Mouse (Mus musculus): ENCODE data around the gene Zbtb9.
"Not testable (repeated sequence)": the region's sequence is repeated elsewhere in the genome, so short reads cannot be mapped to it uniquely, and the experiment has no call there.

Gene Zbtb9

DNA sequence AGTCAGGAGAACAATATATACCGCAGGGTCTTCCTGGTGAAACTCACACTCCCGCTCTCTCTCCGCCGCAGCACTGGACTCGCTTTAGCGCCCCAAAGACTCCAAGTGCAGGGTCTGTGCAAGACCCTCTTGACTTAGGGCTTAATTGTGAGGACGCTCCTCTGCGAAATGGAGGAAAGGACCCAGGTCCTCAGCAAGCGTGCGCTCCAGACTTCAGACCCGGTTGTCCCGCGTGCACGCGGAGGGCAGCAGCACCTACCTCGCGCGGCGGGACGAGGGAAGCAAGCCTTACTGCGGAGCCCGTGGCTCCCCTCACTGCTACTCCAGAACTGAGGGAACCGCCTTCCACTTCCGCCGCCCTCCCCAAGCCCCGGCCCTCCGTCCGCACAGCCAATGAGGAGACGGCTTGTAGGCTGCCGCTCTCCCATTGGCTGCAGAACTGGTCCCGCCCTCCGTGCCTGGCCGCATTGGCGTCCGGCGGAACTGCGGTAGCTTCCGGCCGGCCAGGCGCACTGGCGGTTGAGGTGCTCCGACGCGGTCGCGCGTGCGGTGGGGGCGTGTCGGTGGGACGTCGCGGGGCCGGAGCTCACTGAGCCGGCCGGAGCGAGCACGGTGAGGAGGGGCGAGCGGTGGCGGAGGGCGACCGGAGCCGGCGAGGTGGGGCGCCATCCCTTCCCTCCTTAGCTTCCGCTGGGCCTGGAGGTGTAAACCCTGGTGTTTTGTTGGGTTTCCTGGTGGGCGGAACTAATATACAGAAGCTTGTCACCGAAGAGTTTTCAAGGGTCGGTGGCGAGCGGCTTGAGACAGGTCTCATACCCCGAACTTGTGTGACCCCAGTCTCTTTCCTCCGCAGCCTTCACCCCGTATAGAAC, at the start of gene Zbtb9:
Gene Zbtb9, plus strand, starts transcription at position 465 of the 872 bp plus-strand sequence.
- DNase-seq: peak; percentile 95

DNA sequence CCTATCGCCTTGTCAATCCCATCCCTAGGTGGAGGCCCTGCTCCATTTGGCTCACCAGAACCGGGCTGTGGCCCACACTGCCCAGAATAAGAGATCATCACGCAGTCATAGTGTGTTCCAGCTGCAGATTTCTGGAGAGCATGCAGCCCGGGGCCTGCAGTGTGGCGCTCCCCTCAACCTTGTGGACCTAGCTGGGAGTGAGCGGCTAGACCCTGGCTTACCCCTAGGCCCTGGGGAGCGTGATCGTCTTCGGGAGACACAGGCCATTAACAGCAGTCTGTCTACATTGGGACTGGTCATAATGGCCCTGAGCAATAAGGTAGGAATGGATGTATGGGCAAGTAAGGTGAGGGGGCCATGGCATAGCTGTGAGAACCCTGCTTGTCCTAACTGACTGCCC, 47.6 kb upstream of the Zbtb9 start:
- not testable (repeated sequence) for DNase-seq

GRCm38 (mm10) chr17:26931795-26932194, 41.2 kb upstream of the Zbtb9 start:
- peak; percentile 53 for DNase-seq

- DNase-seq: peak; percentile 99
These were observed 40.0 kb upstream of the Zbtb9 start, which contains the start of gene Phf1 for GRCm38 (mm10) chr17:26932839-26933398. Gene Phf1 (plus strand): TSS chr17:26933052.

GRCm38 (mm10) chr17:26933419-26933818, 39.5 kb upstream of the Zbtb9 start:
- no peak for DNase-seq

GRCm38 (mm10) chr17:26933885-26934827, 38.8 kb upstream of the Zbtb9 start:
- no peak for DNase-seq

DNA sequence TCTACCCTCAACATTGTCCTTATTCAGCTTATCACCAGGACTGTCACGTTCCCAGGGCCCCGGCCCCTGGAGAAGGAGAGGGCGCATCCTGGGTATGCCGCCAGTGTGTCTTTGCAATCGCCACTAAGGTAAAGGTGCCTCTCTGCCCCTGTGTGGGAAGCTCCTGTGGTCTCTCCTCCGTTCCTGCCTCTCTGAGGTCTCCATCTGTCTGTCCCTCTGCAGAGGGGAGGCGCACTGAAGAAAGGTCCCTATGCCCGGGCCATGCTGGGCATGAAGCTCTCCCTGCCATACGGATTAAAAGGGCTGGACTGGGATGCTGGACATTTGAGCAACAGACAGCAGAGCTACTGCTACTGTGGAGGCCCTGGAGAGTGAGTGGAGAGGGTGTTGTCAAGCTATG, 37.9 kb upstream of the Zbtb9 start:
- no peak for DNase-seq

- no peak for DNase-seq
These were observed 36.5 kb upstream of the Zbtb9 start for GRCm38 (mm10) chr17:26936453-26936852.

DNA sequence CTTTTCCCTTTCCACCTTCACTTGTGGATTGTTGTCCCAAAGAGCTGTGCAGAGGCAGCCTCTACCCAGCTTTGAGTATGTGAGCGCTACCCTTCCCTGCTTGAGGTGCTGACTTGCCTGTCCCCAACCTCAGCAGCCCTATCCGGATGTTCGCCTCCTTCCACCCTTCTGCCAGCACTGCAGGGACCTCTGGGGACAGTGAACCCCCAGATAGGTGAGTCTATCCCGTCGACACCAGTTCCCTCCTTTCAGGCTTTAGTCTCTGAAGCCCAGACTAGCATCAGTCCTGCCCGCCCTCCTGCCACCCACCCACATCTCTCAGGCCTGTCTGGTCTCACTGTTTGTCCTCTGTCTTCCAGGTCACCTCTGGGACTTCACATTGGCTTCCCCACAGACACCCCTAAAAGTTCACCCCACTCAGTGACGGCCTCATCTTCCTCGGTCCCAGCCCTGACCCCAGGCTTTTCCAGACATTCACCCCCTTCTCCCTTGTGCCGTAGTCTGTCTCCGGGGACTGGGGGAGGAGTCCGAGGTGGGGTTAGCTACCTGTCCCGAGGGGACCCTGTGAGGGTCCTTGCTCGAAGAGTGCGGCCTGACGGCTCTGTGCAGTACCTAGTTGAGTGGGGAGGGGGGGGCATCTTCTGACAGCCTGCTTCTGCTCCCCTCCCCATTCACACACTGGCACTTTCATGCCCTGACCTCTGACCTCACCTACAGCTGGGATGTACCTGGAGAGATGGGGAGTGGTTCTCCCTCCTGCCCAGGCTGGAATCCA, 35.9 kb upstream of the Zbtb9 start:
- no peak for DNase-seq

DNA sequence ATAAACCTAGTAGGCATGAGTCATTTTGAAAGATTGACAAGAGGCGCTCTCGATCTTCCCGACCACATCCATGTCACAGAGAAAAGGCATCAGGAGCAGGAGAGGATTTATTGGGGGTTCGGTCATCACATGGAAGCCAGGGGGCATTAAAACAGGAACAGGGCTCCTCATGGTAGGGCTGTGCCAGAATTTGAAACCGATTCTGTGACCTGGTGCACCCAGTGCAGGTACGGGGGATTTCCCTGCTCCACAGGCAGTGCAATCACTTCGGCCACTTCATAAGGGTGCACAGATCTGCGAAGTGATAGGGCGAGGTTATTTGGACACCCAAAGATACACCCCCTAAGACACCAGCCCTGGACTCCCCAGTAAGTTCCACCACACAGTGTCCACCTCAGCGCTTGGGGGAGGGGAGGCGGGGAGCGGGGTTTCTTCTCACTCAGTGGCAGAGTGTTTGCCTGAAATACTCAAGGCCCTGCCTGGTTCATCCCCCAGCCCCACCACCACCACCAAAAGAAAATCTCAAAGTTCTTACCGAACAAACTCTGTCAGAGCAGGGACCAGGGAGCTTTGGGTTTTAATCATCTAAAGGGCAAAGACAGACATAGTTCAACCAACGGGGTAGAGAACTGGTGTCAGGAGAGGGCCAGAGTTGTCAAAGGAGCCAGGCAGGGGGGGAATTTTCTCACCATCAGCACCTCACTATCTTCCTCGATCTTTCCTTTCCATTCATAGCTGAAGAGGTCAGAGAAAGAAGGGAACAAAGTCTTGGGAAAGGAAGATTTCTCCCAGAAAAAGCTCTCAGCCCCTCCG, 34.9 kb upstream of the Zbtb9 start:
- DNase-seq: no peak

DNA sequence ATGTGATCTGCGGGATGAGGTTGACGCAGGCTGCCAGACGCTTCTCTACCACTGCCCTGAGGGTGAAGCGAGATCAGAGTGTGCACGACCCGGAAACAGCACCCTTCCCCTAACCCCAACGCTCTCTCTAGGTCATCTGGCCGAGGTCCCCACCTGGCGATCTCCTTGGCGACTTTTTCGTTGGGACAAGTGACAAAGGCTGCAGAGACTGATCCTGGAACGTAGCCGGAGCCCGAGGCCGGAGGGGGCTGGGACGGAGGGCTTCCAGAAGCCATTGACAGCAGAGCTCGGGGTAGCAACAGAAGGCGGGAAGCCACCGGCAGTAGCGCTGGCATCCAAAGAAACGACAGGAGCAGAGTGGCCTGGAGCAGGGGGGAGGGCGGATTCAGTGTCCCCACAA, 34.2 kb upstream of the Zbtb9 start:
- no peak for DNase-seq

- peak; percentile 100 for DNase-seq
These were observed 33.6 kb upstream of the Zbtb9 start, which contains the start of gene Cuta for GRCm38 (mm10) chr17:26939178-26939972. Gene Cuta (minus strand): TSS chr17:26939569.

GRCm38 (mm10) chr17:26939973-26940300, 33.0 kb upstream of the Zbtb9 start:
- no peak for DNase-seq

GRCm38 (mm10) chr17:26941031-26941789, 31.8 kb upstream of the Zbtb9 start, which contains the start of gene Syngap1:
Gene Syngap1 (plus strand): TSS chr17:26941253.
- no peak for DNase-seq

- no peak for DNase-seq
These were observed 31.0 kb upstream of the Zbtb9 start for GRCm38 (mm10) chr17:26941841-26942570.

- no peak for DNase-seq
These were observed 27.0 kb upstream of the Zbtb9 start for GRCm38 (mm10) chr17:26945824-26946495.

DNA sequence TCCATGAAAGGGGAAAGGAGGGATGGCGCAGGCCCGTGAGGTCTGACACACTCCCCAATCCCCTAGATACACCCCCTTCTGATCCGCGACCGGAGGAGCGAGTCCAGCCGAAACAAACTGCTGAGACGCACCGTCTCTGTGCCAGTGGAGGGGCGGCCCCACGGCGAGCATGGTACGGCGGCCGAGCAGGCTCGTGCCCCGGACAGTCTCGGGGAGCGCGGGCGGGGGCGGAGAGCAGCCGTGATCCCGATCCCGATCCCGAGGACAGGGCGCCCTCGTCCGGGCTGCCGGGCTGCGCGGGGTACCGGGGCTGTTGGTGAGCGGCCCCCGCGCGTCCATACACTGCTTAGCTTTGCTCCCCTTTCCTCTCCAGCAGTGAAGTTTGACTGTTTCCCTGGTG, 26.4 kb upstream of the Zbtb9 start:
- DNase-seq: peak; percentile 87

All from kidney, adult 18-20 months (tissue).